Mouse (Mus musculus): Measurements from ENCODE around the gene Cnot6. TPM values are rescaled to one million over a fixed set of nuclear protein-coding genes. Genes with fewer than 3 reads are reported as not detected.

The Cnot6 gene
- total RNA-seq (2021), result 10 to 100 TPM; 12.7 to 13.5 TPM
- long read RNA-seq, experiment 1, full-length matches to known transcripts, result 1 of 3 reads
- long read RNA-seq, experiment 1, partial matches to known transcripts, result 0 of 3 reads
- long read RNA-seq, experiment 1, other reads (novel, unspliced or antisense), result 2 of 3 reads
- long read RNA-seq, experiment 2, partial matches to known transcripts, result 0 of 5 reads
- long read RNA-seq, experiment 2, other reads (novel, unspliced or antisense), result 2 of 5 reads

GRCm38 (mm10) chr11:49712555-49713335 is at the start of gene Cnot6:
Cnot6 (minus strand) TSS chr11:49712723.
- DNase-seq, result peak; percentile 98

- peak; percentile 31 for DNase-seq
Observed at GRCm38 (mm10) chr11:49761130-49761529, 48.6 kb upstream of the Cnot6 start.

GRCm38 (mm10) chr11:49758096-49758495 is 45.6 kb upstream of the Cnot6 start:
- no peak for DNase-seq

- DNase-seq, result peak; percentile 64
Observed at GRCm38 (mm10) chr11:49754958-49755665, 42.6 kb upstream of the Cnot6 start.

GRCm38 (mm10) chr11:49746756-49747155 is 34.2 kb upstream of the Cnot6 start:
- DNase-seq, result no peak

- no peak for DNase-seq
Observed at GRCm38 (mm10) chr11:49745839-49746238, 33.3 kb upstream of the Cnot6 start.

GRCm38 (mm10) chr11:49744981-49745380 is 32.5 kb upstream of the Cnot6 start:
- DNase-seq, result no peak

GRCm38 (mm10) chr11:49743634-49744033 is 31.1 kb upstream of the Cnot6 start:
- DNase-seq, result no peak

GRCm38 (mm10) chr11:49742248-49742647 is 29.7 kb upstream of the Cnot6 start:
- no peak for DNase-seq

- no peak for DNase-seq
Observed at GRCm38 (mm10) chr11:49739776-49740175, 27.3 kb upstream of the Cnot6 start.

- DNase-seq, result no peak
Observed at GRCm38 (mm10) chr11:49738659-49739406, 26.3 kb upstream of the Cnot6 start.

- DNase-seq, result no peak
Observed at GRCm38 (mm10) chr11:49737625-49738024, 25.1 kb upstream of the Cnot6 start.

GRCm38 (mm10) chr11:49734771-49735170 is 22.2 kb upstream of the Cnot6 start:
- DNase-seq, result no peak

GRCm38 (mm10) chr11:49730275-49730948 is 17.9 kb upstream of the Cnot6 start:
- peak; percentile 47 for DNase-seq

GRCm38 (mm10) chr11:49727877-49728276 is 15.4 kb upstream of the Cnot6 start:
- peak; percentile 25 for DNase-seq

GRCm38 (mm10) chr11:49726800-49727199 is 14.3 kb upstream of the Cnot6 start:
- no peak for DNase-seq

- DNase-seq, result no peak
Observed at GRCm38 (mm10) chr11:49724676-49725075, 12.2 kb upstream of the Cnot6 start.

GRCm38 (mm10) chr11:49723281-49723680 is 10.8 kb upstream of the Cnot6 start:
- no peak for DNase-seq

GRCm38 (mm10) chr11:49722692-49723091 is 10.2 kb upstream of the Cnot6 start:
- DNase-seq, result no peak

GRCm38 (mm10) chr11:49721358-49721757 is 8.8 kb upstream of the Cnot6 start:
- DNase-seq, result no peak

GRCm38 (mm10) chr11:49719466-49720151 is 7.1 kb upstream of the Cnot6 start:
- no peak for DNase-seq

All from gastrocnemius, postnatal 25 days (tissue).